Mouse (Mus musculus) left cerebral cortex, postnatal 14 days (tissue): Measurements from ENCODE around the gene Slc16a1. TPM values are rescaled to one million over a fixed set of nuclear protein-coding genes. Genes with fewer than 3 reads are reported as not detected.

Experiments
- DNase-seq, 2 experiments: peaks; one replicate each; pipeline ENCODE4 v3.0.0; 2021 to 2022; ENCODE audit warnings: low spot score in 2 of 2, mixed read lengths in 1 of 2
- intact Hi-C: fragments of 180-260 bp; cut with DNase I; formaldehyde crosslinking; loops from one replicate; pipeline ENCODE4 v1.15.1; 2025
- long read RNA-seq, 2 experiments: library from polyadenylated mRNA; stranded (forward); transcript quantifications; one replicate each; pipeline ENCODE4 v2.0.0; 2021
- total RNA-seq, 2 experiments: library from RNA; stranded (reverse); gene quantifications; 2 replicates each; pipeline ENCODE4 v1.2.3; 2021

The Slc16a1 gene
- 10 to 100 TPM; 73.0 to 75.0 TPM for total RNA-seq
- long read RNA-seq, experiment 1, full-length matches to known transcripts: 78 of 85 reads
- long read RNA-seq, experiment 1, partial matches to known transcripts: 6 of 85 reads
- long read RNA-seq, experiment 1, other reads (novel, unspliced or antisense): 1 of 85 reads
- long read RNA-seq, experiment 2, full-length matches to known transcripts: 66 of 75 reads
- long read RNA-seq, experiment 2, partial matches to known transcripts: 8 of 75 reads
- long read RNA-seq, experiment 2, other reads (novel, unspliced or antisense): 1 of 75 reads

DNA sequence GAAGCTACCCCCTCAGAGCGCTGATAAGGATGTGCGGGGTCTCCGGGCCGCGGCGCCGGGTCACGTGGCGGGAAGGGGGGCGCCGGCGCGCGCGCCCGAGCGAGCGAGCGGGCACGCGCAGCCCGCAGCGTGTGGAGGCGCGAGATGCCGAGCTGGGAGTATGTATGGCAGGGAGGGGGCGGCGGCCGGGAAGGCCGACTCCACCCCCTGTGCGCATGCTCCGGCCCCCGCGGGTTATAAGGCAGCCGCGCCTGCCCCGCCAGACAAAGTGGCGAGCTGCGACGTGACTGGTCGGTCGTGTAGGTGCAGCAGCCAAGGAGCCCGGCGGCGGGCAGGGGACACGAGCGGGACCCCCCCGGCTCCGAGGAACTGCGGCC lies at the start of gene Slc16a1:
Gene Slc16a1 (plus strand): TSS at position 266 of the 377 bp plus-strand sequence.
- intact Hi-C loops: loop anchor here (5.0 kb wide), 1 partner anchor 96 kb away; no protein-coding TSS in a partner anchor

DNA sequence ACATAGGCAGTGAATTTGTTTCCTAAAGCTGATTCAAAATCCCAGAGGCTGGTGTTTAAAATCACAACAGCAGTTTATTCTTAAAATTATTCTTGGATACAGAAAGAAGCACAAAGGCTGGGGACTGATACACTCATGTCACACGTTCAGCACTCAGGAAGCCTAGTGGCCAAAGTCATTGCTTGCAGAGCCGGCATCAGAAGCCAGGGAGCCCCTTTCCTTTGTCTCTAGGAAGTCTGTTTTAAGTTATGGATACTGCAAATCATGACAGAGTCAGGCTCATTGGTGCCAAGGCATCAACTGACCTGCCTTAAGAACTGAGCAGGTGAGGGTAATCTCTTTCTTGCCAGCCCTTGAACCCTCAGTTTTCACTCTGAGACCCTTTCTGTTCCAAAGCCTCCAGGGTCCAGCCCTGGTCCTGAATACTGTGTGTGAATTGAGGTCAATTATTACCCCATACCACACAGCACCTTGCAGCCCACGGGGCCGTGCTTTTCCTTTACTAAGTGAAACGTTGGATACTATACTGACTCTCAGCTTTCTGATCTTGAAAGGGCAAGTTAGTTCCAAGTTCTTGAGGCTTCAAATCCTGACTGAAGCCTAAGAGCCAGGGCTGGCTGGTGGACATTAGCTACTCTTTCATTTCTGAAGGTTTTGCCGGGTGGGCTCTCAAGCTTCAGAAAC lies 41.9 kb upstream of the Slc16a1 start:
- intact Hi-C loops: no loop called here
- DNase-seq: peak in 1 of 2 experiments; percentile 30

More for the DNA sequence above, at the start of gene Slc16a1:
- peak; percentile 89 to 90 for DNase-seq

DNA sequence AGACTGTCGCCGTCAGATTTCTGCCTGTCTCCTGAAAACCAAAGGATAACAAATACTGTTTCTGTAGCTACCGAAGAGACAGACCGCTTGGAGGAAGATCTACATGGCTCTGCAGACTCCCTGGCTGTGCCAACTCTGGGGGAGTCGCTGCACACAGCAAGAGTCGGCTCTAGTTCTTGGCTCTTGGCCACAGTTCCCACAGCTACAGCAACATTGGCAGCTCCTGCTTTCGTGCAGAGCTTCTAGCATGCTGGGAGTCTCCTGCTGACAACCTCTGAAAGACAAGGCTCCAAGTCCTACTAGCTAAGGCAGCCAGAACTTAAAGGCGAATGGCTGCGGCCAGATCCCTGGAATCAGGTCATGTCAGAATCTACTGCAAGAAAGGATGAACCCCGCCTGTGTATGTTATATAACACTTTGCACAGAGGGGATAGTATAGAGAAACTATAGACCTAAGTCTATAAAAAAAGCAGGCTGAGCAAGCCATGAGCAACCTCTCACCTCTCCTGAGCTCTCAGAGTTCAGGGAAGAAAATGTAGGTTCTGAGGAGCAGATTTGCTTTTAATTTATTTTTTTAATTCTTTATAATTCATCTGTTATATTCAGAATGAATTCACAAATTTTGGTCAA lies 41.2 kb upstream of the Slc16a1 start:
- peak; percentile 92 to 97 for DNase-seq
- intact Hi-C loops: no loop called here

DNA sequence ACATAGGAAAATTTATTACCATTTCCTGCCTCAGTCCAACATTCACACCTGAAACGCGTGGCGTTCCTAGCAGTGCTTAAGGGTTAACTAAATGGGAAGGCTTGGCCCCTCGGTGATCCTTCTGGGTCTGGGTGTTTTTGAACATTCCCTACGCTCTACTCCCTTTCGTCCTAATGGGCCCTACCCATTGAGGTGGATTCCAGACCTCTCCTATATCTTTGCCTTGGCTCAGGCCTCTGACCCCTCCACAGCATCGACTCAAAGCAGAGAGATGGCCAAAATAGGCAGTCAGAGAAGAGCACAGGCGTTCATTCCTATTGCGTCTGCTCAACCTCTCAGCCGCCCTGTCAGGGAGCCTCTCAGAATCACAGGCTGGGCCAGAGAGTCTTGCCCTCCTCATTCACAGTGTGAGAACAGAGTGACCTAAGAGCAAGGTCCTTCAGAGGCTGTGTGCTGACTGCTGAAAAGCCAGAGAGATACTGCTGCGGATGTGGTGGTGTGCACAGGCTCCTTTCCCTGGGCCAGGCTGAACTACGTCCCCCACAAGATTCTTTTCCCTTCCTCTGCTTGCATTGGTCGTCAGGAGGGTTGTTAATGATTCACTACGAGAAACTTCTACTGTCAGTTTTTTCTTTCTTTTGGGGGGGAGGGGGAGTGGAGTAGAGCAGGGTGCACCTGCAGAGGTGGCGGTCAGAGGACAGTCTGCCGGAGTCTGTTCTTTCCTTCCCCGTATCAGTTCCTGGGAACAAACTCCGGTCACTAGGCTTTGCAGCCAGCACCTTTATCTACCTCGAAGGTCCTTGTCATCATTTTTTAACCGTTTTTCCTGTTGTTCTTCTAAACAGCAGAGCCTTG lies 38.9 kb upstream of the Slc16a1 start:
- intact Hi-C loops: no loop called here
- no peak for DNase-seq

DNA sequence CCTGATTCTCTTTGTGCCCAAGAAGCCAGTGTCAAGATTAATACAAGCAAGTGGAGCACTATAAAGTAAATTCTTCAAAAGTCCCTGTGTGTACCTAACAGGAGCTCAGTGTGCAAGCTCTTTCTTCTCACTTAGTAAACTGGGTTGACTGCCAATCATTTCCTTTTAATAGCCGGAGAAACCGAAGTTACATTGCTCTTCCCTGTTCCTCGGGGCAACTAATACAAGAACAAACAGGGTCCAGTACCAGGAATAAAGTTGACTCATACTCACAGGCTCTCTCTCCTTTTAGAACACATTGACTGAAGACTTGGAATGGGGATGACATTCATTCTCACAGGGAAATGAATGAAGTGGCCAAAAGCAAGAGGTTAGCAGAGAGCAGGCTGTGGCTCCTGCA lies 37.8 kb upstream of the Slc16a1 start:
- intact Hi-C loops: no loop called here
- no peak for DNase-seq

DNA sequence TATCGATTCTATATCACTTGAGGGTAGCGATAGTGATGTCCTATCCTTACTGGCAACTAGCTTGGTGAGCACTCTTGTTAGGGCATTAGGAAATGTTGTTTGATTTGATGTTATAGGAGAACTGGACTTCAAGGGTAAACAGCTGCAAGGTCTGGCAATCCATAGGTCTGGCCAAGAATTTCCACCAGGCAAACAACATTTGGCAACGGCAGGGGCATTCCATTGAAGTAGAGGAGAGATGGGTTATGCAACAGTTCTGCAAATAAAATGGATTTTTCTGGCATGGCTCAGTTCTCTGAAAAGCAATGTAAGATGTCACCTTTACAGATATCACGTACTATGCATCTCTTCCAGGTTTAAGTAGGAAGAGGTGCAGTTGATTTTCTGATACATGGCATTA lies 36.8 kb upstream of the Slc16a1 start:
- no peak for DNase-seq
- intact Hi-C loops: no loop called here

DNA sequence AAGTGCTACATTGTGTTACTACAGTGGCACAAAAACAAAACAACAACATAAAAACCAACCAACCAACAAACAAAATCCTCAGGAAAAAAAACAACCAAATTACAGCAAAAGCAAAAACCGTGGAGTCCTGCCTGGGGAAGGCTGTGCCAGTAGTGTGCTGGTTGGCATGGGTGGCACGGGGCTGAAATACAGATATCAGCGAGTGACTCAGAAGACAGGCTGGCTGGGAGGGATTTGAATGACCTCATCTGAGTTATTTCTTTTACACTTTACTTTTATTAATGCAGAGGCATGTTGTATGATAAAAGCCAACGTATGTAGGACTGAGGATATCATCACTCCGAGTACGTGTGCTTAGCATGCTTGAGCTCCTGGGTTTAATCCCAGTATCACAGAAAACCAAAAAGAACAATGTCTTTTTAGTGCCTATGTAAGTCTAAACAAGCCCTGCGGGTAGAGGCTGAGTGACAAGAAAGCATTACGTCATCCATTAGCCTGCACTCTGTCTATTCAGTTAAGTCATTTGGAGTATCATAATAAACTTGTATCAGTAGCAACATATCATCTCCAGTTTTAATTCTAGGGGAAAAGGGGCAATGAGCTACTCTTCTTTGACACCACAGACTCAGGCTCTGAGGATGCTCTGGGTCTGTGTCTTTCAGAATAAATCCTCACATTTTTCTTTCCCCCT lies 28.6 kb upstream of the Slc16a1 start:
- no peak for DNase-seq

DNA sequence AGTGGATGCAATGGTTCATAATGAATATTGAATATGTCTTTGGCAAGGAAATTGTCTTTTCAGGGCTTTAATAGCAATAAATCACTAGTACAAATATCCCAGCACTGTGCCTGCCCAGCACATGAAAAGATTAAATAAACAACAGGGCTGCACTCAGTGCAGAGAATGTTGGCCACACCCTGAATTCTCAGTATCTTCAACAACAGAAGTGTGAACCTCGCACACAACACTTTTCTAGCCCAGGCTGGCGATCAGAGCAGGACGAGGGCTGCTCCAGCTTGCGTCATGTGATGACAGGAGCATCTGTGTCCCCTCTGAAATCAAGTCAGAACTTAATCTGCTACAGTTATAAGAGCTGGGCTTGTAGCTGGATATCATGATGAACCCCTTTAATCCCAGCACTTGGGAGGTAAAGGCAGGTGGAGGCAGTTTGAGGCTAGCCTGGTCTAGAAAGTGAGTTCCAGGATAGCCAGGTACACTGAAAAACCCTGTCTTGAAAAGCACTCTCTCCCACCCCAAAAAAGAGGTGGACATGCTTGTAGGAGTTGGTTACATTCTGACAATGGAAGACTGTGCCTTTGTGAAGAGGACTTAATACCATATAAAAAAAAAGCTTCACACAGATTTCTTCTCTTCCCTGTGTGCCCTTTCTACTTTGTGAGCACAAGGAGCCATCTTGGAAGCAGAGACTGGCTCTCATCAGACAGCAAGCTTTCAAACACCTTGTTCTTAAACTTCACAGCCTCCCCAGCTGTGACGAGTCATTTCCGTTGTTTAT lies 27.8 kb upstream of the Slc16a1 start:
- no peak for DNase-seq
- intact Hi-C loops: no loop called here

More for the DNA sequence above, 28.6 kb upstream of the Slc16a1 start:
- intact Hi-C loops: no loop called here

DNA sequence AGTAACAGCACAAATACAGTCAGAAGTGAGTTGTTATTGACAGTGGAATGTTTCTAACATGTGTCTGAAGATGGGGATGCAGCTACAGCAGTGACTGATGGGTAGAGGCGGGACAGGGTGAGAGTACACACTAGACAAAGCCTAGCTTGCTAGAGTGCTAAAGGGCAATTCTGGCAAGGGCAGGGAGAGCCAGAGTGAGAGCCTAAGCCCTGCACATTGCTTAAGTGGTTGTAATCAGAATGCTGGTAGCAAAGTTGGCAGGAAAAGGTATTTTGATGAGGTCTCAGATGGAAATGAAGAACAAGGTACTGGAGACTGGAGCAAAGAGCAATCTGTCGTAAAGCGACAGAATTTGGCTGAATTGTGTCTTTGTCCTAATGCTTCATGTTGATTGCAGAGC lies 26.5 kb upstream of the Slc16a1 start:
- DNase-seq: no peak
- intact Hi-C loops: no loop called here

DNA sequence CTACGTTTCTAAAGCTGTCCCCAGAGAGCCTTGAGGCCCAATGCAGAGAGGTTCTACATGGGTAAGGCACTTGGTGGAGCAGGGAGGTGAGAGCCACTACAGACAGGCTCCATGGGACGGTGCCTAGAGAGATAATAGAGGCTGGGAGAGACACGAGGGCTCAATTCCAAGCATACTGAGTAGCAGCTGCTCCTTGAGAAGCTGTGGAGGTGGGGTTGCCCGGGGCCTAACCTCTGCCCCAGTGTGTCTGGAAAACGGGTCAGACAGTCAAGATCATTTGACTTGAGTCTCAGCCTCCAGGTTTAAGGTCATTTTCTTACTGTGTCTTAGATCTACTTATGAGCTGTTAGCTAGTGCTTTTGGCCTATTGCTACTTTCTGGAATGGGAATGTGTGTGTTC lies 25.4 kb upstream of the Slc16a1 start:
- no peak for DNase-seq
- intact Hi-C loops: no loop called here

DNA sequence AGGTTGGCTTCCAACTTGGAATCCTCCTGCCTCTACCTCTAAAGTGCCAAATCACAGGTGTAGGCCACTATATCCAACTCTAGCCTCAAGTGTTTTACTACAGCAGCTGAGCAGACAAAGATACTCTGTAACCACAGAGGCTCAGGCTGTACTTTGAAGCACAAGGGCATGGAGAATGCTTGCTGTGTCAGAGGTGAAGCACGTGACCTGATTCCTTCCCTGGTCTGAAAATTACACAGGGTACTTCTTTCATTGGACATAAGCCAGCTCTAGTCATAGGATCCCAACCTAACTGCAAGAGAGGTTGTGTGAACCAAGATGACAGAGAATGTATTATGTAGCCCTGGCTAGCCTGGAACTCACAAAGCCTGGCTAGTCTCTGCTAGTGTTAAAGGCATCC lies 24.4 kb upstream of the Slc16a1 start:
- DNase-seq: no peak
- intact Hi-C loops: no loop called here

DNA sequence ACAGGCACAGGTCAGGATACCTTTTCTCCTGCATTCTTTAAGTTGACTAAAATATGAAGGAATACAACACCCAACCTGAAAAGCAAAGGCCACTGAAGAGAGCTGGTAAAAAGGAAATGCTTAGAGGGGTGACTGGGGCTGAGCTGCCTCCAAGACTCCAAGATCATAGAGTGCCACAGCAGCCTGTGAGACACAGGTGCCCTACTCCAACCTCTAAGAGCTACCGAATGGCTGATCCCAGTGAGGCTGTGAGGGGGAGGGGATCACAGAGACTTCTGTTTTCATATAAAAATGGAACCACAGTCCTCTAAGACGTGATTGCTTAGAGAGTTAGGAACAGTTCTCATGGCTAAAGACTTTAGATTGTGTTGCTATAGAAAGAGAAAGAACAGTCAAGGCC lies 23.3 kb upstream of the Slc16a1 start:
- intact Hi-C loops: no loop called here
- no peak for DNase-seq

DNA sequence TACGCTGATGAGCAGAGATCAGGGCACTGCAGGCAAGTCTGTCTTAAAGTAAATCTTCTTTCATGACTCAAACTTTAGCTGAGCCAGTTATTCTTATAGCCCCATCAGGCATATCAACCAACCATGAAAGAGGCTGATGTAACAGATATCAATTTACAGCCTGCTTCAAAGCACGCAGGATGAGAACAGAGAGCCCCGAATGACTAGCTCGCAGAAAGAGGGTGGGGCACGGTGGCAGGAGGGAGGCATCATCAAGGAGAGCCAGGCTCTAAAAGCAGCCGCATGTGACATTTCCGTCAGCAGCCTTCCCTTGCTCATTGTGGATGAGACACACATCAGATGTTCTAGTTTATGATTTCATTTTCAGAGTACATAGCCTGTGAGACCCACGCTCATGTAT lies 22.3 kb upstream of the Slc16a1 start:
- peak; percentile 43 to 78 for DNase-seq
- intact Hi-C loops: no loop called here

DNA sequence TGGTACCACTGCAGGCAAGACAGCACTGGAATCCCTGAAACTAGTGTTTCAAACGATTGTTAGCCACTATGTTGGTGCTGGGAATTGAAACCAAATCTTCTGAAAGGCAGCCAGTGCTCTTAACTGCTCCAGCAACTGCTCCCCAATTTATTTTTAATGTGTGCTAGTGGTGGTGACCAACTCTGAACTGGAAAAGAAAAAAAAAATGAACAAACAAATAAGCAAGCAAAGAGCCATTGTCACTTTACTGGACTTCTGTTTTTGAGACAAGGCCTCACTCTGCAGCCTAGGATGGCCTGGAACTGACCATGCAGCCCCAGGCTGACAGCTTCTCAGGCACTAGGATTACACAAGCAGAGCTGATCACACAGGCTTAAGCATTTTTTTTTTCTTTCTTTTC lies 16.6 kb upstream of the Slc16a1 start:
- intact Hi-C loops: no loop called here
- DNase-seq: no peak

DNA sequence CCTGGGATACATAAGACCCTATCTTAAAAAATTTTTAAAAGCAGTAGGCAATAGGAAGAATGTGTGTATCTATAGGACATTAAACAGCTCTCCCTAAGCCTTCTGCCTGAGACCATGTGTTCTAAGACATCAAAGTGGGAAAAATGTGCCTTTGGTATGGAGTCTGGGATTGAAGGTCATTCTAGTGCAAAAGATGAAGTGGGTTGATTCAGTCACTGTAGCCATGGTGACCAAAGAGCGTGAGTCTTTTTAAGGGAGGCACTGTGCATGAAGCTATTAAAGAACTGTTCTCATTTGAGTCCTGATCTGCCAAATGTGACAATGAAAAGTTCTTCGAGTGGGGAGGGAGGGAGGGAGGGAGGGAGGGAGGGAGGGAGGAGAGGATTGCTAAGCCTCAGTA lies 8.7 kb upstream of the Slc16a1 start:
- intact Hi-C loops: no loop called here
- peak; percentile 15 to 67 for DNase-seq

DNA sequence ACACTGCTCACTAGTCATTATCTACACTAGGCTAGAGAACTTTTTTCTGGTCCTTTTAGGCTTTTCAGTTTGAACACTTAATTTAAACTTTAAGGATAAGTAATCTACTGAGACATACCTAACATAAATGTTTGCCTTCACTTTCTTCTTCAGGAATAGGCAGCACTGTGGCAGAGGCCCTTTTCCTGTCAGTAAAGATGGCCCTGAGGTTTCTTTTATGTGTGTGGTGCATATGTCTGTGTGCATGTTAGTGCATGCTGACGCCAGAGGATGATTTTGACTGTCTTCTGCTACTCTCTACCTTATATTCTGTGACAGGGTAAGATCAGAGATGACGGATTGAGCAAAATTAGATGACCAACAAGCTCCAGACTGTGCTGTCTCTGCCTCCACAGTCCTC lies 7.5 kb upstream of the Slc16a1 start:
- DNase-seq: no peak
- intact Hi-C loops: no loop called here

DNA sequence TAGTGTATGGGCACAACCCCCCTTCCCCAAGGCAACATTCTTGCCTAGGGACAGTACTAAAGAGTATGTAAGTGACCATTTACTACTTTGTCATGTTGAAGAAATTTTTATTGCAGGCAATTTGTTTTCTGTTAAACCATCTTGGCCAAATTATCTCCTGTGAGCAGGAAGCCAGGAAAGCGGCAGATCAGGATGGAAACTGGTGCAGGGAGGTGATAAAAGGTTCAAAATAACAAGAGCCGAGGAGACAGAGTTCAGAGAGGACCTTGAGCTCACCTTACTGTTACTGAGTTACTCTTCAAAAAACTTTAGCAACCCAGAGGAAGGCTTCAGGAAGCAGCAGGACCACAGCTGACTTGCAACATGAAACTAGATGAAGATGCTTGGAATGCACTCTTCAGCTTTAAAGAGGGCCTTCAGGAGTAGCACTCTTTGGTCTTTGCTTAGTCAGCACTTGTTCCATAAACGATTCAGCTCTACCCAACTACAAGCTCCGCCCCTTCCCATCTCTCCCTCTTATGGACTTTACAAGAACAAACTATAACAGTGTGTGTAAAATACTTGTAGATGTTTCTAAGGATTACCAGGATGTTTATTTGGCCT lies 5.8 kb upstream of the Slc16a1 start:
- DNase-seq: no peak
- intact Hi-C loops: no loop called here

DNA sequence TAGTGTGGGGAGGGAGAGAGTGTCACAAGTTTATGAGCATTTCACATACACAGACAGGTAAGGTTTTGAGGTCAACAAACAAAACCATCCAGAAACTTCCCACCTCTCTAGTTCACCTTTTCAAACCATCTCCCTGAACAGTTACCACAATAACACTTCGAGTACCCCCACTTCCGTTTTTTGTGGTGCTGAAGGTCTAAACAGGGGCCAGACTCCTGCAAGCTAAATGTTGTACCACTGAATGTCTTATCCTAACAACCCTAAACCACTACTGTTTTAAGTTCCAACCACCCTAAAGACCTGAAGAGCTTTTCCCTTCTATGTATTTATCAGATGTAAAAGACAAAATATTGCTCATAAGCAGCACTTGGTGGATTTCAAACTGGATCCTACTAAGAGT lies 2.0 kb upstream of the Slc16a1 start:
- intact Hi-C loops: loop anchor here (5.0 kb wide), 1 partner anchor 94 kb away; no protein-coding TSS in a partner anchor
- no peak for DNase-seq
